Mouse (Mus musculus) yolk sac, embryonic 10.5 days (tissue): ENCODE results near the gene Rpgrip1.
"Not testable (repeated sequence)": the region's sequence is repeated elsewhere in the genome, so short reads cannot be mapped to it uniquely, and the experiment has no call there.

ENCODE experiments used
- DNase-seq: peaks from one replicate; pipeline ENCODE4 v3.0.0-alpha.2; 2017; ENCODE audit warnings: low spot score

Rpgrip1 gene

DNA sequence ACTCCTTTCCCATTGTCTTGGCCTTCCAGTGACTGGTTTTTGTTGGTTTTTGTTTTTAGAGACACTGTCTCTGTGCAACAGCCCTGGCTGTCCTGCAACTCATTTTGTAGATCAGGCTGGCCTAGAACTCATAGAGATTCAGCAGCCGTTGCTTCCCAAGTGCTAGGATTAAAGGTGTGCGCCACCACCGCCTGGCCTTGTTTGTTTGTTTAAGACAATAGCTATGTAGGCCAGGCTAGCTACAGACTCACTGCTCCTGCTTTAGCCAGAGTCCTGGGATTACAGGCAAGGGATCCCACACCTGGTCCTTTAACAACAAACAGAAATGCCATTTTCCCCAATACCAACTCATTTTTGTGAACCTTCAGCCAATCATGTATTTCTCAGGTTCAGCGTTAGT is at the start of gene Rpgrip1:
TSS of gene Rpgrip1 (plus strand) at position 359 of the 400 bp plus-strand sequence.
- DNase-seq = no peak

GRCm38 (mm10) chr14:52060800-52061199 is 49.7 kb upstream of the Rpgrip1 start:
- DNase-seq = no peak

- DNase-seq = no peak
Measured at GRCm38 (mm10) chr14:52061798-52062197, 48.7 kb upstream of the Rpgrip1 start.

DNA sequence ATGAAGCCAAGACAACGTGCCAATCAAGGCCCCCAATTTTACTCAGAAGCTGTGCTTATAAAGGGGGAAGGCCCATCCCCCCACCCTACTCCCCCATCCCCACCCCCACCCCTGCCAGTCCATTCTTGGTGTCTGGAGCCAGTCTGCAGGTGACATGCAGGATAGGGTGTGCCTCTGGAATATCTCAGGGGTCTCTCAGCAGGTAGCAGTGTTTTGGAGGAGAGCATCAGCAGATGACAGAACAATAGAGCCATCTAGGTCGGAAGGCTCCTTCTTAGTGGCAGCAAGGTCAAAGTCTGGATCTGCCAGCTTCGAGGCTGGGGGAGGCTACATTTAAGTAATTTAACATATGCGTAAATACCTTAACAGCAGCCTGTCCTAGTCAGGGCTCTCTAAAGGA is 44.4 kb upstream of the Rpgrip1 start:
- DNase-seq = no peak

DNA sequence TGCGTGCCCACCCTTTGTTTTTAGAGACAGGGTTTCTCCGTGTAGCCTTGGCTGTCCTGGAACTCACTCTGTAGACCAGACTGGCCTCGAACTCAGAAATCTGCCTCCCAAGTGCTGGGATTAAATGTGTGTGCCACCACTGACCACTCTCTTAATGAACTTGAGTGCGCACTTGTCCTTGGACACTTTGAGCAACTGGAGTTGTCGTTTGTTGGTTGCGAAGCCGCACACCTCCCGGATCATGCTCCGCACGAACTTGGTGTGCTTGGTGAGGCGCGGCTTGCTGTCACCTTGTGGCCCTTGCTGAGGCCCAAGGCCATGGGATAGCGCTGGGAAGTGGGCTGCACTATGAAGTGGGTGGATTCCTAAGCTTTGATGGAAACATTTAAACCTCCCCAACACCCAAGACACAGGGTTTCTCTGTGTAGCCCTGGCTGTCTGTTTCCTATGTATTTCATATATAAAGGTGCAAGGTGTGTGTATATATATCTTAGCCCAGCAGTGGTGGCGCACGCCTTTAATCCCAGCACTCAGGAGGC is 38.8 kb upstream of the Rpgrip1 start:
- peak; percentile 7 for DNase-seq

DNA sequence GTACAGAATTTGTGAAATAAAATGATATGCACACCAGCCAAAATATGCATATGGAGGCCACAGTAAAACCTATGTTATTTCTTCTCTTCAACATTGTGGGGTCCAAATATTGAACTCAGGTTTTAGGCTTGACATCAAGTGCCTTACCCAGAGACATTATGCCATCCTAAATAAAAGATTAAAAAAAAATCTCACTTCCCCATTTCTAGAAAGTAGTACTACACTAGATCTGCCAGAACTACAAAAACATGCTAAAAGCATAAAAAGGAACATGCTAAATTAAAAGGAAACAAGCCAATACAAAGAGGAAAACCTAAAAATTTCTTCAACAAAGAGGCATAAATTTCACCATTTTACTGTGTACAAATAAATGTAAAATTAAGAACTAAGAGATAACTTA is 27.4 kb upstream of the Rpgrip1 start:
- DNase-seq = no peak

DNA sequence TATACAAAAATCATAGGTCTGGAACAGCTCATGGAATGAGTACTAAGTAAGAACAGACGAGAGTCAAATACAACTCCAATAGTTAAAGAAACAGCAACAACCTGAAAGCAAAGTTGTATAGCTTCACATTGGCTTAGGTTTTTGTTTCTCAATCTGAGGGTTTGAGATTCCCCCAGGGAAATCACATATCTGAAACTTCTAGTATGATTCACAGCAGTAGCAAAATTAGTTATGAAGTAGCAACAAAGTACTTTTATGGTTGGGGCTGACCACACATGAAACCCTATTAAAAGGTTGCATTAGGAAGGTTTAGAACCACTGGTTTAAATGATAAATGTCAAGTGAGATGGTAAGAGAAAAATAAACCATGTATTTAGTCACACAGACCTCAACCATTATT is 16.0 kb upstream of the Rpgrip1 start:
- no peak for DNase-seq

- not testable (repeated sequence) for DNase-seq
Measured at GRCm38 (mm10) chr14:52097191-52097590, 13.3 kb upstream of the Rpgrip1 start.

GRCm38 (mm10) chr14:52098387-52098786 is 12.1 kb upstream of the Rpgrip1 start:
- DNase-seq = not testable (repeated sequence)

DNA sequence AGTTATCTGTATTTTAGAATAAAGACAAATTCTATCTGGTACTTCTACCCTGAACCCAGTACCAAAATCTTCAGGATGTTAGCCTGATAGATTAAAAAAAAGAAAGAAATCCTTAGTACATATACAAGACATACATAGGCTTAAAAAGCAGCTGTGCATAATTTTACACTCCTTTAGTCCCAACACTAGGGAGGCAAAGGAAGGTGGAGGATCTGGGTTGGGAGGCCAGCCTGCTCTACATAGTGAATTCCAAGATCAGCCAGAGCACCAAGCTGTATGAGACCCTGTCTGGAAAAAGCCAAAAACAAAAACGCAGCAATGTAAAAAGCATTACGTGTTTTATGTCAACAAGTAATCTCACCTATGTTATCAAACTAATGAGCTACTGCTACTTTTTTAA is 10.9 kb upstream of the Rpgrip1 start:
- DNase-seq = no peak

- no peak for DNase-seq
Measured at GRCm38 (mm10) chr14:52100170-52100960, 10.1 kb upstream of the Rpgrip1 start.

- no peak for DNase-seq
Measured at GRCm38 (mm10) chr14:52101285-52102157, 9.0 kb upstream of the Rpgrip1 start.

- no peak for DNase-seq
Measured at GRCm38 (mm10) chr14:52103474-52103855, 7.0 kb upstream of the Rpgrip1 start.

- peak; percentile 100 for DNase-seq
Measured at GRCm38 (mm10) chr14:52103856-52104676, 6.4 kb upstream of the Rpgrip1 start, which contains the start of gene Hnrnpc. Gene Hnrnpc, minus strand, starts transcription at chr14:52104028.

DNA sequence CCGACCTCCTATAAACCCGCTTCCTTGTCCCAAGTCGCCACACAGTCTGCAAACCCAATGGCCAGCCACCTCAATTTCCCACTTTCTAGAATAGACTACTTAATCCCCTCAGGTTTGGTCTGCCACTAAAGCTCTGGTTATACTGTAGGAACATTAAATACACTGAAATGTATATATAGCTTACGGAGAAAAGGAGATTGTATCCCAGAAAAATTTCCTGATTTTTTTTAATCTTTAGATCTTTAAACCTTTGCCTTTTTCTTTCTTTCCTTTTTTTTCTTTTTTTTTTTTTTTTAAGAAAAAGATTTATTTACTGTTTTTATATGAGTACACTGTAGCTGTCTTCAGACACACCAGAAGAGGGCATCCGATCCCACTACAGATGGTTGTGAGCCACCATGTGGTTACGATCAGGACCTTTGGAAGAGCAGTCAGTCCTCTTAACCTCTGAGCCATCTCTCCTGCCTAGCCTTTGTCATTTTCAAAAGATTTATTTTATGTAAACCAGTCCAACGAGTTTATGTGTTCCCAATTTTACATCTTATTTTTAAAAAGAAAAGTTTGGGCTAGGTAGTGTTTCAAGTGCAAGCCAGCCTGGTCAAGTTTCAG is 5.7 kb upstream of the Rpgrip1 start:
- DNase-seq = no peak

DNA sequence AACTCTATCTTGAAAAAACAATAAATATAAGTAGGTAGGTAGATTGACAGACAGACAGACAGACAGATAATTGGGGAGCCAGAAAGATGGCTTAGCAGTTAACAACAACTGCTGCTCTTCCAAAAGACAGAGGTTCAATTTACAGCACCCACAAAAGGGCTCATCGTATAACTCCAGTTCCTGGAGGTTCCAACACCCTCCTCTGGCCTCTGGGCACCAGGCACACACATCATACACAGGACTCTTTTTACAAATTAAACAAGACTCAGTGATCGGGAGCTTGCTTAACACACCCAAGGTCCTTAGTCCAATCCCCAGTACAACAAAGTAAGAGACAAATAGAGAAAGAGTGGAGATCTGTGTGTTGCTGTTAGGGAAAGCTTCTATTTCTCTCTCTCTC is 5.2 kb upstream of the Rpgrip1 start:
- DNase-seq = peak; percentile 35

DNA sequence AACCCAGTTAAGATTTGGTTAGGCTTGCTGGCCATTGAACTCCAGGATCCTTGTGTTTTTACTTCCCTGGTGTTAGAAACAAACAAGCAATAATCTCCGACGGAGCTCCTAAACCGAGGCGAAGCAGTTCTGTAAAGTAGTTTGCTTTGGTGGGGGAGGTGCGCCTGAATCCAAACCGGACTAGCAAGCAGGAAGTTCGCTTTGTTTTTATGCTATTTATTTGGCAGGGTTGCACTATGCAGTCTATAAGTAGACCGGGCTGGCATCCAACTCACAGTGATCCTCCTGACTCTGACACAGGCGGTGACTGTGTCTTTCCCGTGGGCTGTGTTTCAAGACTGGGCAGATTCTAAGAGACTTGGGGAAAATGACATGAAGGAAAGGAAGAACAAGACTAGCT is 3.8 kb upstream of the Rpgrip1 start:
- DNase-seq = peak; percentile 63

GRCm38 (mm10) chr14:52108025-52108424 is 2.5 kb upstream of the Rpgrip1 start:
- DNase-seq = no peak

DNA sequence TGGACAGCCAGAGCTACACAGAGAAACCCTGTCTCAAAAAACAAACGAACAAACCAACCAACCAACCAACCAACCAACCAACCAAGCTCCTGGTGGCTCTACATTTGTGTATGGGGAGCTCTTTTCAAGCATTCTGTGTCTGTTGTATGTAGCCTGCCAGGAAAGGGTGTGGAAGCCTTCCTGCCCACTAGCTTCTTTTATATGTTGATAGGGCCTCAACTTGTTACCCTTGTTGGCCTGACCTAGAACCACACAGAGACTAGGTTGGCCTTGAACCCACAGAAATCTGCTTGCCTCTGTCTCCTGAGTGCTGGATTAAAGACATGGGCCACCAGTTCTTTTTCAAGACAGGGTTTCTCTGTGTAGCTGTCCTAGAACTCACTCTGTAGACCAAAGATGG is 3.6 kb downstream of the Rpgrip1 start:
- DNase-seq = no peak

- no peak for DNase-seq
Measured at GRCm38 (mm10) chr14:52117241-52117640, 6.7 kb downstream of the Rpgrip1 start.

GRCm38 (mm10) chr14:52118456-52118822 is 7.9 kb downstream of the Rpgrip1 start:
- peak; percentile 53 for DNase-seq
